Mouse (Mus musculus): Measurements from ENCODE around the gene Ttpal.

DNA sequence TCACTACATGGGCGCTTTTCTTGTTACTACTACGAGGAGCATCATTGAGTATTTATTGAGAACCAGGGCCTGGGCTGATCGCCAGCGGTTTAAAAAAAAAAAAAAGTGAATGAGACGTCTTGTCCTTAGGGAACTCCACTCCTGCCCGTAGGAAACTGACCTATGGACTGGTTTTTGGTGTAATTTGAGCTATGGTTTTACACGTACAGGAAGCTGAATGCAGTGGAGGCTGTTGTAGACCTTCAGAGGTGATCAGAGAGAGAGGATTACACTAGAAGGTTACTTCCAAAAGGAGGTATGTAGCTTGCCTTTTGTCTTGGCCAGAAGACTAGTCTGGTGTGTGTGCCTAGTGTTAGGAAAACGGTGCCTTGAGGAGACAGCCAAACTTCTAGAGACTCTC is 56.8 kb downstream of the Ttpal start:
- no peak for TF ChIP-seq CTCF (IDR thresholded peaks at IDR 0.05; ENCODE audit: extremely low read depth, insufficient read depth, insufficient read length, insufficient replicate concordance)
- no peak for TF ChIP-seq POLR2A (IDR thresholded peaks at IDR 0.05; ENCODE audit: low read depth, low read length)

All from spleen, adult 2 months (tissue).